In genomic region chr6:55275000-55275399, GRCm38 (mm10) we compare ENCODE assay signal across 15 mouse cellular contexts.
DNase-seq lines count a peak whose midpoint lies in the region; ATAC-seq and TF ChIP-seq lines count a peak whose summit lies in the region.
"Had no signal": no experiment of that assay in that cellular context is flagged by ENCODE, and none has a peak within 500 bp of the region (broad histone marks: within the 10 kb centered on the region; RNA-seq: fewer than 3 reads in every experiment).

No protein-coding gene starts in this region.

- intact Hi-C loops in heart, adult 2 months (cut with DNase I) = no loop called here

- TF ChIP-seq EP300 in heart, adult 2 months (IDR thresholded peaks at IDR 0.05; ENCODE audit: insufficient read depth, low read depth, low read length) = 0 out of 2 replicates have a peak, but pooled peaks have one; percentile 25

- ATAC-seq in limb, embryonic 15.5 days (ENCODE audit: insufficient number of reproducible peaks, low FRiP score, low TSS enrichment, low read depth) = no peak
- no peak for ATAC-seq in megakaryocyte, adult 5-6 weeks (ENCODE audit: poor library complexity, severe bottlenecking)
- ATAC-seq: CD4-positive, CD25-positive, alpha-beta regulatory T cell, adult 4 months; forebrain, embryonic 14.5 days; inflammation-experienced regulatory T-cells, adult 6 months; midbrain, embryonic 13.5 days had no signal

- no peaks in the 10 kb centered on the region for H3K27me3 ChIP-seq in heart, adult 2 months (ENCODE audit: control insufficient read depth, insufficient read depth, low read length)
- H3K27me3 ChIP-seq in limb, embryonic 15.5 days = no peaks in the 10 kb centered on the region
- H3K27me3 ChIP-seq in limb, embryonic 10.5 days (ENCODE audit: low read depth, poor library complexity, severe bottlenecking) = no peaks in the 10 kb centered on the region
- no peaks in the 10 kb centered on the region for H3K27me3 ChIP-seq in megakaryocyte, embryonic 14.5 days (replicated peaks)
- H3K27me3 ChIP-seq: midbrain, embryonic 13.5 days had no signal

- no peaks in the 10 kb centered on the region for H3K36me3 ChIP-seq in heart, adult 2 months (ENCODE audit: control insufficient read depth, insufficient read depth, low read length)
- H3K36me3 ChIP-seq in limb, embryonic 15.5 days = 0 out of 2 replicates have a peak, but pooled peaks cover 2% of the 10 kb centered on the region
- no peaks in the 10 kb centered on the region for H3K36me3 ChIP-seq in limb, embryonic 10.5 days
- no peaks in the 10 kb centered on the region for H3K36me3 ChIP-seq in megakaryocyte, embryonic 14.5 days (replicated peaks; ENCODE audit: low read length)

- H3K9ac ChIP-seq in heart, adult 2 months (ENCODE audit: low read depth, low read length) = no peak overlapping the region
- H3K9ac ChIP-seq in limb, embryonic 15.5 days = no peak overlapping the region
- H3K9ac ChIP-seq: midbrain, embryonic 13.5 days had no signal

- no peak for TF ChIP-seq CTCF in heart, adult 2 months (IDR thresholded peaks at IDR 0.05)

- no peak for TF ChIP-seq POLR2A in heart, adult 2 months (IDR thresholded peaks at IDR 0.05; ENCODE audit: insufficient read depth, low read depth, low read length)

- no peak overlapping the region for H3K4me3 ChIP-seq in heart, adult 2 months
- no peak overlapping the region for H3K4me3 ChIP-seq in limb, embryonic 15.5 days
- no peak overlapping the region for H3K4me3 ChIP-seq in limb, embryonic 10.5 days
- peak overlapping the region; percentile 72 for H3K4me3 ChIP-seq in megakaryocyte, embryonic 14.5 days (replicated peaks)
- H3K4me3 ChIP-seq: hindbrain, embryonic 10.5 days; midbrain, embryonic 13.5 days; myocyte had no signal

- WGBS in heart, adult 2 months = 54% methylated on average over 10 of the region's 10 CpGs
- WGBS in limb, embryonic 15.5 days = 78% methylated on average over 10 of the region's 10 CpGs
- 88% methylated on average over 10 of the region's 10 CpGs for WGBS in limb, embryonic 10.5 days

- H3K4me1 ChIP-seq in heart, adult 2 months (ENCODE audit: control insufficient read depth, insufficient read depth, low read length) = peaks cover 6% of the 10 kb centered on the region
- peaks cover 47% of the 10 kb centered on the region for H3K4me1 ChIP-seq in limb, embryonic 15.5 days
- peaks cover 14% of the 10 kb centered on the region for H3K4me1 ChIP-seq in limb, embryonic 10.5 days
- H3K4me1 ChIP-seq in megakaryocyte, embryonic 14.5 days = peaks cover 71% of the 10 kb centered on the region
- H3K4me1 ChIP-seq: hindbrain, embryonic 10.5 days had no signal

- no peak overlapping the region for H3K27ac ChIP-seq in heart, adult 2 months
- peak overlapping the region; percentile 50; the same call in 1 of the 2 replicates for H3K27ac ChIP-seq in limb, embryonic 15.5 days
- H3K27ac ChIP-seq in limb, embryonic 10.5 days = no peak overlapping the region
- H3K27ac ChIP-seq: hindbrain, embryonic 10.5 days; midbrain, embryonic 13.5 days had no signal

- no peak overlapping the region for H3K4me2 ChIP-seq in limb, embryonic 15.5 days
- H3K4me2 ChIP-seq: midbrain, embryonic 13.5 days had no signal

- no peaks in the 10 kb centered on the region for H3K9me3 ChIP-seq in limb, embryonic 15.5 days
- H3K9me3 ChIP-seq in limb, embryonic 10.5 days (replicated peaks) = no peaks in the 10 kb centered on the region
- H3K9me3 ChIP-seq in megakaryocyte, embryonic 14.5 days = no peaks in the 10 kb centered on the region
- H3K9me3 ChIP-seq: hindbrain, embryonic 10.5 days; midbrain, embryonic 13.5 days had no signal

- no peaks in the 10 kb centered on the region for H3K79me2 ChIP-seq in heart, adult 2 months (replicated peaks; ENCODE audit: control insufficient read depth, insufficient read depth, low read length)

- peak in 1 of 2 experiments; percentile 28 for DNase-seq in heart, adult 2 months
- DNase-seq in heart, adult 8-10 months (ENCODE audit: low spot score) = no peak
- no peak for DNase-seq in limb, embryonic 10.5 days (ENCODE audit: low spot score)
- no peak for DNase-seq in spleen, postnatal 36 days (ENCODE audit: low spot score in 2 of 2)
- DNase-seq: adrenal gland, postnatal 14 days; thymus, adult 2 months had no signal
